Mouse (Mus musculus) adrenal gland, postnatal 36 days (tissue): Measurements from ENCODE around the gene Cox16. TPM values are rescaled to one million over a fixed set of nuclear protein-coding genes. Genes with fewer than 3 reads are reported as not detected.
"Not testable (repeated sequence)": the region's sequence is repeated elsewhere in the genome, so short reads cannot be mapped to it uniquely, and the experiment has no call there.

Experiments used
- DNase-seq, 2 experiments: peaks; one replicate each; pipeline ENCODE4 v3.0.0; 2021; ENCODE audit warnings: mixed read lengths in 1 of 2
- long read RNA-seq, 2 experiments: library from polyadenylated mRNA; stranded (forward); transcript quantifications; one replicate each; pipeline ENCODE4 v2.0.0; 2021; ENCODE audit warnings: borderline sequencing depth in 2 of 2
- total RNA-seq, 2 experiments: library from RNA; stranded (reverse); gene quantifications; 2 replicates each; pipeline ENCODE4 v1.2.3; 2021

The Cox16 gene
- total RNA-seq, result 100 to 1,000 TPM in 1 of 2 experiments, 10 to 100 TPM in 1; 94.1 to 113 TPM
- long read RNA-seq, experiment 1, transcript Cox16-202 (4 exons, 668 nt), result major isoform, 51 of 111 reads
- long read RNA-seq, experiment 1, transcript Cox16-201 (4 exons, 2,007 nt), result minor isoform, 50 of 111 reads
- long read RNA-seq, experiment 1, partial matches to known transcripts, result 1 of 111 reads
- long read RNA-seq, experiment 1, other reads (novel, unspliced or antisense), result 3 of 111 reads
- long read RNA-seq, experiment 2, transcript Cox16-202 (4 exons, 668 nt), result minor isoform, 14 of 41 reads
- long read RNA-seq, experiment 2, transcript Cox16-206 (4 exons, 431 nt), result minor isoform, 7 of 41 reads
- long read RNA-seq, experiment 2, transcript Cox16-201 (4 exons, 2,007 nt), result major isoform, 18 of 41 reads
- long read RNA-seq, experiment 2, partial matches to known transcripts, result 0 of 41 reads
- long read RNA-seq, experiment 2, other reads (novel, unspliced or antisense), result 2 of 41 reads

- DNase-seq, result peak; percentile 90 to 93
Measured at GRCm38 (mm10) chr12:81484727-81485191, at the start of gene Cox16. Gene Cox16 (minus strand): TSS chr12:81485127.

GRCm38 (mm10) chr12:81533029-81533419 lies 48.1 kb upstream of the Cox16 start:
- DNase-seq, result no peak

GRCm38 (mm10) chr12:81532316-81533028 lies 47.5 kb upstream of the Cox16 start, which contains the start of the genes Gm20498 and Synj2bp:
Gene Gm20498 (minus strand): TSS chr12:81532905.
Gene Synj2bp (minus strand): TSS chr12:81532911.
- peak; percentile 88 to 90 for DNase-seq

GRCm38 (mm10) chr12:81530587-81530986 lies 45.7 kb upstream of the Cox16 start:
- not testable (repeated sequence) for DNase-seq

- DNase-seq, result not testable (repeated sequence)
Measured at GRCm38 (mm10) chr12:81496906-81497305, 12.0 kb upstream of the Cox16 start.

GRCm38 (mm10) chr12:81490491-81490890 lies 5.6 kb upstream of the Cox16 start:
- no peak for DNase-seq

GRCm38 (mm10) chr12:81485311-81485710 lies 384 bp upstream of the Cox16 start:
- DNase-seq, result peak; percentile 2 to 6

GRCm38 (mm10) chr12:81484212-81484611 lies 715 bp downstream of the Cox16 start:
- no peak for DNase-seq

GRCm38 (mm10) chr12:81483656-81484055 lies 1.3 kb downstream of the Cox16 start:
- DNase-seq, result peak; percentile 2 to 20

- not testable (repeated sequence) for DNase-seq
Measured at GRCm38 (mm10) chr12:81459051-81459450, 25.9 kb downstream of the Cox16 start.

GRCm38 (mm10) chr12:81438985-81439384 lies 45.9 kb downstream of the Cox16 start:
- DNase-seq, result not testable (repeated sequence)

- DNase-seq, result peak; percentile 5 to 15
Measured at GRCm38 (mm10) chr12:81434778-81435177, 50.1 kb downstream of the Cox16 start.

- DNase-seq, result no peak
Measured at GRCm38 (mm10) chr12:81421846-81422245, 63.1 kb downstream of the Cox16 start, which contains the start of gene Adam4. Gene Adam4 (minus strand): TSS chr12:81421946.

GRCm38 (mm10) chr12:81413211-81413610 lies 71.7 kb downstream of the Cox16 start:
- DNase-seq, result no peak

GRCm38 (mm10) chr12:81408966-81409365 lies 76.0 kb downstream of the Cox16 start:
- DNase-seq, result no peak

- DNase-seq, result peak; percentile 63 to 71
Measured at GRCm38 (mm10) chr12:81402187-81402586, 82.7 kb downstream of the Cox16 start.

GRCm38 (mm10) chr12:81379364-81379763 lies 105.6 kb downstream of the Cox16 start, which contains the start of gene Gm4787:
Gene Gm4787 (minus strand): TSS chr12:81379464.
- not testable (repeated sequence) for DNase-seq

GRCm38 (mm10) chr12:81333841-81334240 lies 151.1 kb downstream of the Cox16 start:
- DNase-seq, result no peak

GRCm38 (mm10) chr12:81332875-81333421 lies 152.0 kb downstream of the Cox16 start, which contains the start of gene Slc8a3:
Gene Slc8a3 (minus strand): TSS chr12:81333180.
- peak; percentile 36 to 39 for DNase-seq

- DNase-seq, result peak; percentile 26 to 29
Measured at GRCm38 (mm10) chr12:81331937-81332874, 152.7 kb downstream of the Cox16 start.
